Mouse (Mus musculus) leukemia stem cell, adult 10-12 weeks (primary cell): ENCODE results near the gene Foxn1. TPM values are rescaled to one million over a fixed set of nuclear protein-coding genes. Genes with fewer than 3 reads are reported as not detected.

Experiments
- polyA plus RNA-seq: library from polyadenylated mRNA; stranded (reverse); fragments of >175 nt; gene quantifications from 2 replicates; pipeline ENCODE4 v1.2.3, GENCODE M21; 2012; ENCODE audit warnings: low replicate concordance

Gene Foxn1
- polyA plus RNA-seq: not detected in 2 replicates

DNA sequence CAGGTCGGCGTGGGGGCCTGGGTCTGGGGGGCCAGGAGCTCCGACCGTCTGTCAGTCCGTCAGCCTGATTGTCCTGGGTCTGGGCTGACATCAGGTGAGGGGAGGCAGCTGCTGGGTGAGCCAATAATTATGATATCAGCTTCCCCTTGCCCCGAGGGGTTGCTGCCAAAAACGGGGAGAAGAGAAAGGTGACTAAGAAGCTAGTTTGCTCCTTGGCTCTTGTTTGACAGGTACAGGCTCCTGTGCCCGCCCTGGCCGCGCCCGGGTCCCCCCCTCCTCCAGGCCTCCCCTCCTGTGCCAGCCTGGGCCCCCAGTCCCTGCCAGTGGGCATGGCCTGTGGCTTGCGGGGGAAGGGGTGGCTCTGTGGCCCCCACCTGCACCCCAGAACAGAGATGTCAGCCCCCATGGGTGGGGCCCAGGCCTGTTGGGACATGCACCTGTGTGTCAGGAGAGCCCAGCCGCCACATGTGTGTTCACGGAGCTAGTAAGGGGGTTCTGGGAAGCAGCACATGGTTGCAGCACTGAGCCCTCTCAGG, at the start of gene Foxn1:
Gene Foxn1 (minus strand): TSS at position 51 of the 536 bp plus-strand sequence.

DNA sequence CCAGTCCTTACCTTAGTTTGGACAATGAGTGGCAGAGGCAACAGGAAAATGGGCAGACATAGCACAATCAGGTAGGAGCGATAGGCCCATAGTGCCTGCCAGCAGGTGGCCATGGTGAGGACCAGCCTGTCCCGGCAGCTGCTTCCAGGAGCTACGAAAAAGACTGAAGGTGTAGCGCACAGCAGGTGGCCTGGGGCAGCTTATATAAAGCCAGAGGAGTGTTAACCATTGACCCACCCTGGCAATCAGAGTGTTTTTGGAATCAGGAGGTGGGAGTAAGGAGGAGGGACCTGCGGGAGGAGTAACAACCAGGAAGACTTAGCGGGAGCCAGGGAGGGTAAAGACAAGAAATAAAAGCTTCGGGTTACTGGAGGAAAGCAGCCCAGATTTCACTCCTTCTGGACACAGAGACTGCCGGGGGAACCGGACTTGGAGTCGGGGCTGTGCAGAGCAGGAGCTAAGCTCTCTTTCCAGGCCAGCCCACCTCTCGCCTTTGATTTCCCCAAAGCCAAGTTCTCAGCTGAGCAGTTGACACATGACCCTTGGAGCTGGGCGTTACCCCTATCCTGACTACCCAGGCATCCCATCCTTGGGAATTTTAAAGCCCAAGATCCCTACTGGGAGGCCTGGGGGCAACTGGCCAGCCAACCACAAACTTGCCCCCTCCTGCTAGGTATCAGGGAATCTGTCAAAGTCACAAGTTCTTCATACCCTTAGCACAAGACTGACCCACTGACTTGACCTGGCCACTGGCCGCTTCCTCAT, 35.9 kb upstream of the Foxn1 start, which contains the start of gene Slc13a2:
Gene Slc13a2 (minus strand): TSS at position 163 of the 765 bp plus-strand sequence.

DNA sequence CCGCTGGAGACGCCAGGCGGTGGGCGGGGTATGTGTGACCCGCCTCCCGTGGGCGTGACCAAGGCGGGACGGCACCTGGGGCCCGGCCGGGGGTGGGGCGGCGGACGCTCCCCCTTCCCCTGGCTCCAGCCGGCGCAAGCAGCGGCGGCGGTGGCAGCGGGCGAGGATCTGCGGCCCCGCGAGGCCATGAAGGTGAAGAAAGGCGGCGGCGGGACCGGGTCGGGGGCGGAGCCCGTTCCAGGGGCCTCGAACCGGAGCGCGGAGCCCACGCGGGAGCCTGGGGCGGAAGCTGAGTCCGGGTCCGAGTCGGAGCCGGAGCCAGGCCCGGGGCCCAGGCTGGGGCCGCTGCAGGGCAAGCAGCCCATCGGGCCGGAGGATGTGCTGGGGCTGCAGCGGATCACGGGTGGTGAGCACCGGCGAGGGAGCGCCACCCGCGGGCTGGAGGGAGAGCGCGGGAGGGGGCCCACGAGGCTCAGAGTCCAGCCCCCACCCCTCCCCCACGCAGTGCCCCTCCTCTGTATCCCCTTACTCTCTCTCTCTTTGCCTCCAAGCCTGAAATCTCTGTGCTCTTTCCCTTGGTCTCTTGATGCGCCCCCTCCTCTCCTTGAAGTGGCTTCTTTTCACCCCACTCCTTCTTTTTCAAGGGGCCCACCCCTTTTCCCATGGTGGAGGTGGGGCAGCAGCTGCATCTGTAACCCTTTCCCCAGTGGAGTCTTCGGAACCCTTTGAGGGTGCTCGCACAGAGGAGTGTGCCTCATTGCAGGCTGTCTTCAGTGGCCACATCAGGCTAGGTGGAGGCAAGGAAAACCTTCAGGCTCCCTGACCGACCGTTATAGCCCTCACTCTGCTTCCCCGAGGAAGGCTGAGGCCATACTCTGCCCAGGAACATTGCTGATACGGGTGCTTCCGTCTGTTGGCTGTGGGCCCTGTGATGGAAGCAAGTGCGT, 42.7 kb downstream of the Foxn1 start, which contains the start of gene Unc119:
Gene Unc119 (plus strand): TSS at position 102 of the 947 bp plus-strand sequence.

DNA sequence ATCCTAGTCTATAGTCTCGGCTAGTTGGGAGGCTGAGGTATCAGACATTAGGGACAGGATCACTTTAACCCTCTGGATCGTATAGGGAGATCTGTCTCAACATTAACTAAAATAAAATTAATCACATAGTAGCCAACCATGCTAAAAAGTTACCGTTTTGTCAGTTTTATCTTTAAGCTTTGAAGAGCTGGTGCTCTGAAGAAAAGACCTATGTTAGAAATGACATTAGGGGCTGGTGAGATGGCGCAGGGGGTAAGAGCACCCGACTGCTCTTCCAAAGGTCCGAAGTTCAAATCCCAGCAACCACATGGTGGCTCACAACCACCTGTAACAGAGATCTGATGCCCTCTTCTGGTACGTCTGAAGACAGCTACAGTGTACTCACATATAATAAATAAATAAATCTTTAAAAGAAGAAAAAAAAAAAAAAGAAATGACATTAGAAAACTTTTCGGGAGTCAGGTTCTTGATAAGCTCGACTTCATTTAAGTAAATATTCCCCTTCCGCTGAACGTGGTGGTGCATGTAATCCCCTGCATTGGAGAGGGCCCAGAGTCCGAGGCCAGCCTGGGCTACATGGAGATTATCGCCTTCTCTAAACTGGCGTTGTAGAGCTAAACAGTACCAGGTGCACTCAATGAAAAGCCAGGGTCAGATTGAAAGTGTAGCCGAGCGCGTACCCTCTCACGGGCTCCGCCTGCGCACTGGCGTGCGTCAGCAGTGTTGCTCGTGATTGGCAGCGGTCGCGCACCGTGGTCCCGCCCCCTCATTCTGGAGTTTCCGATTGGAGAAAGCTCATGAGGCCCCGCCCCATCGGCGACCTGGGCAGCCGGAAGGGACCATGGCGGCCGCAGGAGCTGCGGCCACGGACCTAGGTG, 58.5 kb downstream of the Foxn1 start, which contains the start of gene Pigs:
Gene Pigs (plus strand): TSS at position 782 of the 878 bp plus-strand sequence.

DNA sequence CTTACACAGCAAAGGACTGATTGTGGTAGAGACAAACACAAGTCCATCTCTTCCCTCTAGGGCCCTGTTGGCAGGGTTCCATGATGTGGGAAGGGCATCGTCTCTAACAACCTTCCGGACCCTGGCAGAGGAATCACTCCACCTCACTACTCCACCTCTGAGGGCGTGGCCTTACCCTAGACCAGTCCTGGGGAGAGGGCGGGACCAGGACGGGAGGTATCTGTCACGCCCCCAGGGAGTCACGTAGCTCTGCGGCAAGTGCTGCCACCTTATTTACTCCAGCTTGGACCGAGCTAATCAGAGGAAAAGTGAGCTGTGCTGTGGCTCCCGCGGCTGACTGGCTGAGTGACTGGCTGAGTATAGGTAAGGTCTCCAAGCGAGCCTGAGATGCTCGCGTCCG, 63.5 kb downstream of the Foxn1 start, which contains the start of gene Aldoc:
Gene Aldoc (plus strand): TSS at position 109 of the 400 bp plus-strand sequence.

Other genes with a start within 250 kb of the Foxn1 start
- gene Traf4, start 221.0 kb downstream of the Foxn1 start, polyA plus RNA-seq: 69.0 and 176 TPM in 2 replicates
- gene Nek8, start 209.9 kb downstream of the Foxn1 start, polyA plus RNA-seq: 13.6 and 18.0 TPM in 2 replicates
- gene Tlcd1, start 209.8 kb downstream of the Foxn1 start, polyA plus RNA-seq: 281 and 738 TPM in 2 replicates
- gene Rpl23a, start 203.0 kb downstream of the Foxn1 start, polyA plus RNA-seq: 121 and 683 TPM in 2 replicates
- gene Rab34, start 198.1 kb downstream of the Foxn1 start, polyA plus RNA-seq: 6.1 and 6.5 TPM in 2 replicates
- gene Proca1, start 193.2 kb downstream of the Foxn1 start, polyA plus RNA-seq: not detected in 2 replicates
- gene Sdf2, start 140.8 kb downstream of the Foxn1 start, polyA plus RNA-seq: 1.7 and 10.6 TPM in 2 replicates
- 93.9 and 94.0 TPM in 2 replicates for gene Supt6, start 140.6 kb downstream of the Foxn1 start, polyA plus RNA-seq
- gene 2610507B11Rik, start 124.8 kb downstream of the Foxn1 start, polyA plus RNA-seq: 12.0 and 69.9 TPM in 2 replicates
- not detected in 2 replicates for gene BC030499, start 95.7 kb downstream of the Foxn1 start, polyA plus RNA-seq
- 13.8 and 44.5 TPM in 2 replicates for gene Spag5, start 85.0 kb downstream of the Foxn1 start, polyA plus RNA-seq
- gene Aldoc, start 63.6 kb downstream of the Foxn1 start, polyA plus RNA-seq: 0.27 and 1.1 TPM in 2 replicates
- 15.9 and 90.3 TPM in 2 replicates for gene Pigs, start 58.1 kb downstream of the Foxn1 start, polyA plus RNA-seq
- gene Unc119, start 43.1 kb downstream of the Foxn1 start, polyA plus RNA-seq: 13.1 and 20.8 TPM in 2 replicates
- 0.07 TPM in 1 of 2 replicates, not detected in the other for gene Slc13a2, start 35.7 kb upstream of the Foxn1 start, polyA plus RNA-seq
- 0.43 and 3.0 TPM in 2 replicates for gene Slc46a1, start 79.1 kb upstream of the Foxn1 start, polyA plus RNA-seq
- gene Sarm1, start 111.2 kb upstream of the Foxn1 start, polyA plus RNA-seq: 0.05 and 0.11 TPM in 2 replicates
- gene Vtn, start 112.5 kb upstream of the Foxn1 start, polyA plus RNA-seq: not detected in 2 replicates
- gene Sebox, start 116.9 kb upstream of the Foxn1 start, polyA plus RNA-seq: not detected in 2 replicates
- 24.3 and 26.0 TPM in 2 replicates for gene Tmem199, start 125.6 kb upstream of the Foxn1 start, polyA plus RNA-seq
- 34.6 and 38.5 TPM in 2 replicates for gene Poldip2, start 125.6 kb upstream of the Foxn1 start, polyA plus RNA-seq
- gene Tnfaip1, start 149.8 kb upstream of the Foxn1 start, polyA plus RNA-seq: 4.0 and 5.9 TPM in 2 replicates
- 8.6 and 41.0 TPM in 2 replicates for gene Ift20, start 149.8 kb upstream of the Foxn1 start, polyA plus RNA-seq
- gene Tmem97, start 164.2 kb upstream of the Foxn1 start, polyA plus RNA-seq: 17.5 and 30.4 TPM in 2 replicates